Mouse (Mus musculus) embryonic facial prominence, embryonic 14.5 days (tissue): ENCODE measurements around the gene Pcdh11x. TPM values are rescaled to one million over a fixed set of nuclear protein-coding genes. Genes with fewer than 3 reads are reported as not detected.
A peak's percentile ranks its signal among the peaks of the same experiment; 100 is the strongest.
"Not testable (repeated sequence)": the region's sequence is repeated elsewhere in the genome, so short reads cannot be mapped to it uniquely, and the experiment has no call there.

Source experiments
- ATAC-seq: fragments of 200-750 bp; cut with Nextera tagmentation; 2 replicates; pipeline ENCODE4 v1.8.0; 2017; ENCODE audit warnings: low read depth, moderate number of reproducible peaks, moderate TSS enrichment
- DNase-seq: peaks from one replicate; pipeline ENCODE4 v3.0.0-alpha.2; 2015; ENCODE audit warnings: low spot score
- H3K27ac ChIP-seq: fragments of 300-500 bp; sonication (generic); replicated peaks from 2 replicates; pipeline ENCODE4 v1.5.1; 2014; ENCODE audit warnings: low read depth, mild to moderate bottlenecking, low read length, moderate library complexity
- H3K27me3 ChIP-seq: fragments of 300-500 bp; sonication (generic); replicated peaks from 2 replicates; pipeline ENCODE4 v1.6.1; 2014; ENCODE audit warnings: low read length; ENCODE audit not compliant: control insufficient read depth, insufficient read depth
- H3K36me3 ChIP-seq: fragments of 300-500 bp; sonication (generic); 2 replicates; pipeline ENCODE4 v1.6.1; 2014; ENCODE audit warnings: low read length, mixed read lengths; ENCODE audit not compliant: control insufficient read depth, insufficient read depth
- H3K4me1 ChIP-seq: fragments of 300-500 bp; sonication (generic); 2 replicates; pipeline ENCODE4 v1.6.1; 2014; ENCODE audit warnings: antibody characterized with exemption, low read length; ENCODE audit not compliant: control insufficient read depth, insufficient read depth
- H3K4me2 ChIP-seq: fragments of 300-500 bp; sonication (generic); 2 replicates; pipeline ENCODE4 v1.6.1; 2014; ENCODE audit warnings: low read depth, mild to moderate bottlenecking, low read length, moderate library complexity, mixed read lengths
- H3K4me3 ChIP-seq: fragments of 300-500 bp; sonication (generic); 2 replicates; pipeline ENCODE4 v1.5.1; 2014; ENCODE audit warnings: low read depth, mild to moderate bottlenecking, low read length
- H3K9ac ChIP-seq: fragments of 300-500 bp; sonication (generic); 2 replicates; pipeline ENCODE4 v1.6.1; 2014; ENCODE audit warnings: low read depth, mild to moderate bottlenecking, low read length, moderate library complexity, mixed read lengths
- H3K9me3 ChIP-seq: fragments of 300-500 bp; sonication (generic); 2 replicates; pipeline ENCODE4 v1.6.1; 2016; ENCODE audit warnings: low read length; ENCODE audit not compliant: control insufficient read depth
- WGBS: fragments of 180-500 bp; shearing (Covaris S2); extraction: QIAGEN DNeasy Blood & Tissue Kit; methylation state at CpG from one replicate; pipeline ENCODE4 v1.1.7; 2014; 5-methylcytosine and 5-hydroxymethylcytosine counted together
- polyA plus RNA-seq: library from polyadenylated mRNA; unstranded; fragments of >200 nt; fragmentation: Nextera tagmentation; extraction: Ambion mirVana; gene quantifications from 2 replicates; pipeline ENCODE4 v1.2.1, GENCODE M21; 2014

Pcdh11x gene
- polyA plus RNA-seq, 1 experiment from 2014 or later: 5.5 TPM

- not testable (repeated sequence) for H3K9me3 ChIP-seq, H3K36me3 ChIP-seq, ATAC-seq, H3K27ac ChIP-seq, H3K4me1 ChIP-seq, H3K4me3 ChIP-seq, H3K4me2 ChIP-seq, H3K27me3 ChIP-seq, H3K9ac ChIP-seq, DNase-seq
- WGBS: 93% methylated on average over 8 of the region's 10 CpGs
Observed at GRCm38 (mm10) chrX:120312995-120313394, 22.9 kb downstream of the Pcdh11x start, which contains the start of gene H2afb3. TSS of gene H2afb3 (minus strand) at chrX:120313095.

GRCm38 (mm10) chrX:120466225-120466624 lies 176.2 kb downstream of the Pcdh11x start:
- Histone ChIP-seq H3K36me3 (no peaks in the 10 kb centered on the region), H3K4me1 (no peaks in the 10 kb centered on the region), H3K4me2 (no peak overlapping the region), H3K27ac (no peak overlapping the region), H3K27me3 (no peaks in the 10 kb centered on the region), H3K9ac (no peak overlapping the region), H3K9me3 (no peaks in the 10 kb centered on the region), H3K4me3 (no peak overlapping the region)
- ATAC-seq (no peak), DNase-seq (peak; percentile 1)
- WGBS: 50% methylated on average over 1 of the region's 1 CpGs

DNA sequence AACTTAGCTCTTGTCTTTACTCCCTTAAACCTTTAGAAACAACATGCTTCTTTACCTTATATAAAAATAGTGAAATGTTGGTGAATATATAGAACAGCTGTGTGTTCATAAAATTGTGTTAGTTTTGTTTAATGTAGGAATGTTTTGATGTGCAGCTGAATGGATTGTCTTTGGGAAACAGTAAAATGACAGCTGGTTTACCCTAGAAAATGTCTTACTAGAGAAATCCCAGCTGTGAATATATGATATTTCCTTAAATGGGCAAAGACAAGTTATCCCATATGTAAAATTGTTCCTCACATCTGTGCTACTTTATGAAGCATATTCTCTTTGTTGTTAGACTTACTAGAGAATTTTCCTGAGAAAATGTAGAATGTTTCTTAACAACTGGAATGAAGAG lies 196.4 kb downstream of the Pcdh11x start:
- H3K9ac ChIP-seq: no peak overlapping the region
- no peaks in the 10 kb centered on the region for H3K36me3 ChIP-seq
- H3K4me1 ChIP-seq: no peaks in the 10 kb centered on the region
- H3K9me3 ChIP-seq: no peaks in the 10 kb centered on the region
- no peak overlapping the region for H3K27ac ChIP-seq
- H3K27me3 ChIP-seq: no peaks in the 10 kb centered on the region
- H3K4me3 ChIP-seq: no peak overlapping the region
- ATAC-seq: no peak
- no peak for DNase-seq
- H3K4me2 ChIP-seq: no peak overlapping the region

- no peak for ATAC-seq
- Histone ChIP-seq H3K9ac (no peak overlapping the region), H3K4me3 (no peak overlapping the region), H3K27ac (no peak overlapping the region), H3K27me3 (no peaks in the 10 kb centered on the region), H3K36me3 (no peaks in the 10 kb centered on the region), H3K4me1 (no peaks in the 10 kb centered on the region), H3K9me3 (no peaks in the 10 kb centered on the region), H3K4me2 (no peak overlapping the region)
- no peak for DNase-seq
- WGBS: 77% methylated on average over 3 of the region's 3 CpGs
Observed at GRCm38 (mm10) chrX:120524986-120525385, 234.9 kb downstream of the Pcdh11x start.

GRCm38 (mm10) chrX:120599309-120599708 lies 309.2 kb downstream of the Pcdh11x start:
- ATAC-seq: no peak
- Histone ChIP-seq H3K27ac (no peak overlapping the region), H3K4me2 (no peak overlapping the region), H3K9ac (no peak overlapping the region), H3K9me3 (no peaks in the 10 kb centered on the region), H3K36me3 (no peaks in the 10 kb centered on the region), H3K4me3 (no peak overlapping the region), H3K4me1 (no peaks in the 10 kb centered on the region), H3K27me3 (no peaks in the 10 kb centered on the region)
- DNase-seq: no peak
- 84% methylated on average over 1 of the region's 1 CpGs for WGBS

GRCm38 (mm10) chrX:120618460-120618859 lies 328.4 kb downstream of the Pcdh11x start:
- DNase-seq (no peak), ATAC-seq (no peak)
- no peaks in the 10 kb centered on the region for H3K4me1 ChIP-seq
- no peaks in the 10 kb centered on the region for H3K9me3 ChIP-seq
- H3K27me3 ChIP-seq: no peaks in the 10 kb centered on the region
- H3K9ac ChIP-seq: no peak overlapping the region
- WGBS: 50% methylated on average over 4 of the region's 4 CpGs
- H3K4me3 ChIP-seq: no peak overlapping the region
- no peaks in the 10 kb centered on the region for H3K36me3 ChIP-seq
- no peak overlapping the region for H3K4me2 ChIP-seq
- no peak overlapping the region for H3K27ac ChIP-seq

DNA sequence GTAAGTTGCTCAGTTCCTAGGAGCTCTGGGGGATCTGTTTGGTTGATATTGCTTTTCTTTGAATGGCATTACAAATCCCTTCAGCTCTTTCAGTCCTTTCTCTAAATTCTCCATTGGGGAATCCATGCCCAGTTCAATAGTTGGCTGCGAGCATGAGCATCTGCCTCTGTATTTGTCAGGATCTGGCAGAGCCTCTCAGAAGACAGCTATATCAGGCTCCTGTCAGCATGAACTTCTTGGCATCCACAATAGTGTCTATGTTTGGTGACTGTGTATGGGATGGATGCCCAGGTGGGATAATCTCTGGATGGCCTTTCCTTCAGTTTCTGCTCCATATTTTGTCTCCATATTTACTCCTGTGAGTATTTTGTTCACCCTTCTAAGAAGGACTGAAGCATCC lies 380.2 kb downstream of the Pcdh11x start:
- not testable (repeated sequence) for H3K4me2 ChIP-seq, H3K4me1 ChIP-seq, H3K27ac ChIP-seq, H3K27me3 ChIP-seq, H3K36me3 ChIP-seq, H3K9me3 ChIP-seq, H3K9ac ChIP-seq, DNase-seq, ATAC-seq, H3K4me3 ChIP-seq
- 89% methylated on average over 1 of the region's 1 CpGs for WGBS

DNA sequence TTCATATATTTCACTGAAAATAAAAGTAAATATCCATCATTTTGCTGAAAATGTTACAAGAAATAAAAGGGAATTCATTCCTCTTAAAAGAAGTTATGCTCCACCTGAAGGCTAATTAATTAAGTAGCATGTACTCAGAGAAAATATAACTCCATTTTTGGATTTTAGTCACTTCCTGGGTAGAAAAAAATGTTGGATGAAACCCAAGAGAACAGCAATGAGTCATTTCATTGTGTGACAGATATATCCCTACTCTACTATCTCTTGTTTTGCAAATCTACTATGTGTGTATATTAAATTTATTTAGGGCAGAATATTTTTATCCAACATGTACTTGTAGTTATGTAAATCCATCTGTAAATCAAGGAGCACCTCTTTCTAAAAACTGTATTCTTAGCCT lies 444.1 kb downstream of the Pcdh11x start:
- H3K4me2 ChIP-seq: no peak overlapping the region
- H3K4me1 ChIP-seq: no peaks in the 10 kb centered on the region
- no peak overlapping the region for H3K9ac ChIP-seq
- no peaks in the 10 kb centered on the region for H3K9me3 ChIP-seq
- no peak overlapping the region for H3K4me3 ChIP-seq
- ATAC-seq (no peak), DNase-seq (no peak)
- H3K36me3 ChIP-seq: no peaks in the 10 kb centered on the region
- no peaks in the 10 kb centered on the region for H3K27me3 ChIP-seq
- H3K27ac ChIP-seq: no peak overlapping the region

- no peak for DNase-seq
- Histone ChIP-seq H3K27me3 (no peaks in the 10 kb centered on the region), H3K9ac (no peak overlapping the region), H3K27ac (no peak overlapping the region), H3K9me3 (no peaks in the 10 kb centered on the region), H3K4me1 (no peaks in the 10 kb centered on the region), H3K4me3 (no peak overlapping the region), H3K4me2 (no peak overlapping the region), H3K36me3 (no peaks in the 10 kb centered on the region)
- ATAC-seq: no peak
- 16% methylated on average over 1 of the region's 1 CpGs for WGBS
Observed at GRCm38 (mm10) chrX:120735792-120736191, 445.7 kb downstream of the Pcdh11x start.
